9 mouse cellular contexts compared by ENCODE assay signal in genomic region chr15:77782449-77783014, GRCm38 (mm10). TPM values are rescaled to one million over a fixed set of nuclear protein-coding genes. Genes with fewer than 3 reads are reported as not detected.
DNase-seq lines count a peak whose midpoint lies in the region; ATAC-seq lines count a peak whose summit lies in the region.
"Had no signal": no experiment of that assay in that cellular context is flagged by ENCODE, and none has a peak within 500 bp of the region (broad histone marks: within the 10 kb centered on the region; RNA-seq: fewer than 3 reads in every experiment).

No protein-coding gene starts in this region.

- peaks cover 62% of the 10 kb centered on the region for H3K36me3 ChIP-seq in liver, embryonic 11.5 days (ENCODE audit: control insufficient read depth, insufficient read depth, low read length)
- peaks cover 38% of the 10 kb centered on the region for H3K36me3 ChIP-seq in splenic B cell, adult 2 months (ENCODE audit: control insufficient read depth, insufficient read depth, low read length, poor library complexity, severe bottlenecking)

- H3K9me3 ChIP-seq in liver, embryonic 11.5 days (ENCODE audit: control insufficient read depth, low read length), result no peaks in the 10 kb centered on the region
- H3K9me3 ChIP-seq: embryonic facial prominence, embryonic 15.5 days; limb, embryonic 13.5 days had no signal

- H3K9ac ChIP-seq in liver, embryonic 11.5 days (ENCODE audit: low read depth, low read length), result no peak overlapping the region
- H3K9ac ChIP-seq: embryonic facial prominence, embryonic 15.5 days; limb, embryonic 13.5 days had no signal

- H3K27ac ChIP-seq in liver, embryonic 11.5 days (ENCODE audit: low read depth, low read length), result no peak overlapping the region
- H3K27ac ChIP-seq: embryonic facial prominence, embryonic 15.5 days; limb, embryonic 13.5 days had no signal

- H3K27me3 ChIP-seq in liver, embryonic 11.5 days (replicated peaks; ENCODE audit: control insufficient read depth, insufficient read depth, low read length), result no peaks in the 10 kb centered on the region
- no peaks in the 10 kb centered on the region for H3K27me3 ChIP-seq in splenic B cell, adult 2 months (ENCODE audit: control insufficient read depth, insufficient read depth, low read length, poor library complexity, severe bottlenecking)
- H3K27me3 ChIP-seq: embryonic facial prominence, embryonic 15.5 days; limb, embryonic 13.5 days had no signal

- 81% methylated on average over 11 of the region's 11 CpGs for WGBS in liver, embryonic 11.5 days

- no peak overlapping the region for H3K4me3 ChIP-seq in liver, embryonic 11.5 days (ENCODE audit: low read depth, low read length)
- H3K4me3 ChIP-seq: embryonic facial prominence, embryonic 15.5 days; limb, embryonic 13.5 days had no signal

- no peak for ATAC-seq in liver, embryonic 11.5 days (replicated peaks; ENCODE audit: low FRiP score)

- no peaks in the 10 kb centered on the region for H3K4me1 ChIP-seq in liver, embryonic 11.5 days (replicated peaks; ENCODE audit: control insufficient read depth, insufficient read depth, low read length)
- H3K4me1 ChIP-seq: embryonic facial prominence, embryonic 15.5 days had no signal

- H3K4me2 ChIP-seq in liver, embryonic 11.5 days, result no peak overlapping the region
- H3K4me2 ChIP-seq: embryonic facial prominence, embryonic 15.5 days; limb, embryonic 13.5 days had no signal

- DNase-seq in liver (peak; percentile 37), R1 (ENCODE audit: low read depth, low spot score) (peak; percentile 72)
- no peak for DNase-seq in liver, embryonic 11.5 days (ENCODE audit: low spot score)
- DNase-seq in heart, postnatal 4 days, result peak; percentile 64
- DNase-seq in splenic B cell, adult 2 months (ENCODE audit: low read depth, low spot score), result peak; percentile 64
- no peak for DNase-seq in right cerebral cortex, postnatal 25 days
- no peak for DNase-seq in cerebellum, adult 8-10 months

RNA-seq across cellular contexts. Expression of gene Apol8, which starts 25.7 kb away (rescaled TPM):
- polyA plus RNA-seq in liver, embryonic 11.5 days (2014; fragmentation: Nextera tagmentation; extraction: Ambion mirVana), result 2.9 and 3.2 TPM in 2 replicates
- total RNA-seq in heart, postnatal 4 days (2021), result under 1 TPM; 0.17 to 0.38 TPM
- polyA plus RNA-seq: limb, embryonic 13.5 days had no signal

RNA-seq across cellular contexts. Expression of gene Apol9b, which starts 53.7 kb away (rescaled TPM):
- not detected in 2 replicates for polyA plus RNA-seq in liver, embryonic 11.5 days (2014; fragmentation: Nextera tagmentation; extraction: Ambion mirVana)
- total RNA-seq in heart, postnatal 4 days (2021), result under 1 TPM in 1 of 2 experiments, not detected in 1; 0.41 TPM
- polyA plus RNA-seq: limb, embryonic 13.5 days had no signal

RNA-seq across cellular contexts. Expression of gene Myh9, which starts 59.4 kb away (rescaled TPM):
- 49.8 and 53.0 TPM in 2 replicates for polyA plus RNA-seq in liver, embryonic 11.5 days (2014; fragmentation: Nextera tagmentation; extraction: Ambion mirVana)
- total RNA-seq in heart, postnatal 4 days (2021), result 100 to 1,000 TPM; 219 to 228 TPM

Comparison
In these comparisons a context has a peak if more than half of its experiments do, and no peak if none do; other contexts are left out.
1. DNase-seq: peak in liver (single experiment), R1 (single experiment), heart, postnatal 4 days (single experiment) and splenic B cell, adult 2 months (single experiment); none in liver, embryonic 11.5 days (single experiment), right cerebral cortex, postnatal 25 days (single experiment) and cerebellum, adult 8-10 months (single experiment).